Mouse (Mus musculus) splenic B cell, adult 2 months (primary cell): Measurements from ENCODE around the gene Dnah7c.
"Not testable (repeated sequence)": the region's sequence is repeated elsewhere in the genome, so short reads cannot be mapped to it uniquely, and the experiment has no call there.

ENCODE experiments used
- DNase-seq: peaks from one replicate; pipeline ENCODE4 v3.0.0-alpha.2; 2011; ENCODE audit warnings: low read depth, low spot score
- H3K27me3 ChIP-seq: 2 replicates; pipeline ENCODE4 v1.6.1; 2012; ENCODE audit warnings: mild to moderate bottlenecking, low read length, moderate library complexity, mixed read lengths; ENCODE audit not compliant: control insufficient read depth, poor library complexity, insufficient read depth, severe bottlenecking
- H3K36me3 ChIP-seq: 2 replicates; pipeline ENCODE4 v1.6.1; 2012; ENCODE audit warnings: mild to moderate bottlenecking, low read length, moderate library complexity, mixed read lengths; ENCODE audit not compliant: control insufficient read depth, poor library complexity, insufficient read depth, severe bottlenecking

The Dnah7c gene

GRCm38 (mm10) chr1:46425137-46425925, at the start of gene Dnah7c:
Gene Dnah7c (plus strand): TSS chr1:46425592.
- Histone ChIP-seq H3K36me3 (no peaks in the 10 kb centered on the region), H3K27me3 (no peaks in the 10 kb centered on the region)
- no peak for DNase-seq

- H3K36me3 ChIP-seq, DNase-seq, H3K27me3 ChIP-seq: not testable (repeated sequence)
Observed at GRCm38 (mm10) chr1:46380641-46381040, 44.8 kb upstream of the Dnah7c start.

GRCm38 (mm10) chr1:46394681-46395297, 30.6 kb upstream of the Dnah7c start:
- DNase-seq, H3K36me3 ChIP-seq, H3K27me3 ChIP-seq: not testable (repeated sequence)

GRCm38 (mm10) chr1:46408324-46409115, 16.9 kb upstream of the Dnah7c start:
- no peaks in the 10 kb centered on the region for H3K36me3 ChIP-seq
- no peaks in the 10 kb centered on the region for H3K27me3 ChIP-seq
- DNase-seq: no peak

GRCm38 (mm10) chr1:46414798-46415197, 10.6 kb upstream of the Dnah7c start:
- not testable (repeated sequence) for H3K36me3 ChIP-seq, H3K27me3 ChIP-seq, DNase-seq

- not testable (repeated sequence) for H3K27me3 ChIP-seq, H3K36me3 ChIP-seq, DNase-seq
Observed at GRCm38 (mm10) chr1:46416946-46417345, 8.4 kb upstream of the Dnah7c start.

- H3K27me3 ChIP-seq, DNase-seq, H3K36me3 ChIP-seq: not testable (repeated sequence)
Observed at GRCm38 (mm10) chr1:46418966-46419365, 6.4 kb upstream of the Dnah7c start.

- no peaks in the 10 kb centered on the region for H3K36me3 ChIP-seq
- DNase-seq: no peak
- H3K27me3 ChIP-seq: no peaks in the 10 kb centered on the region
Observed at GRCm38 (mm10) chr1:46428401-46428800, 3.0 kb downstream of the Dnah7c start.

GRCm38 (mm10) chr1:46514671-46515070, 89.3 kb downstream of the Dnah7c start:
- H3K36me3 ChIP-seq, DNase-seq, H3K27me3 ChIP-seq: not testable (repeated sequence)

GRCm38 (mm10) chr1:46521032-46521431, 95.6 kb downstream of the Dnah7c start:
- no peaks in the 10 kb centered on the region for H3K27me3 ChIP-seq
- H3K36me3 ChIP-seq: no peaks in the 10 kb centered on the region
- DNase-seq: no peak

- H3K36me3 ChIP-seq, DNase-seq, H3K27me3 ChIP-seq: not testable (repeated sequence)
Observed at GRCm38 (mm10) chr1:46526537-46526936, 101.1 kb downstream of the Dnah7c start.

- H3K27me3 ChIP-seq: no peaks in the 10 kb centered on the region
- H3K36me3 ChIP-seq: no peaks in the 10 kb centered on the region
- no peak for DNase-seq
Observed at GRCm38 (mm10) chr1:46544812-46545421, 119.5 kb downstream of the Dnah7c start.

GRCm38 (mm10) chr1:46580385-46580784, 155.0 kb downstream of the Dnah7c start:
- Histone ChIP-seq H3K27me3 (no peaks in the 10 kb centered on the region), H3K36me3 (no peaks in the 10 kb centered on the region)
- no peak for DNase-seq

- H3K36me3 ChIP-seq, DNase-seq, H3K27me3 ChIP-seq: not testable (repeated sequence)
Observed at GRCm38 (mm10) chr1:46593826-46594225, 168.4 kb downstream of the Dnah7c start.

- not testable (repeated sequence) for H3K27me3 ChIP-seq, DNase-seq, H3K36me3 ChIP-seq
Observed at GRCm38 (mm10) chr1:46596343-46596742, 171.0 kb downstream of the Dnah7c start.
